Mouse (Mus musculus) kidney, adult 2 months (tissue): ENCODE results near the gene Gnl1.
"Not testable (repeated sequence)": the region's sequence is repeated elsewhere in the genome, so short reads cannot be mapped to it uniquely, and the experiment has no call there.

Experiments
- CTCF ChIP-seq: fragments of 200-500 bp; conservative IDR thresholded peaks from 2 replicates; pipeline ENCODE4 v1.5.1; 2011; ENCODE audit warnings: low read depth, mild to moderate bottlenecking, control low read depth, low read length, moderate library complexity, mixed read lengths; ENCODE audit not compliant: insufficient read depth, insufficient read length
- POLR2A ChIP-seq: fragments of 200-500 bp; IDR thresholded peaks from one replicate; pipeline ENCODE4 v1.6.1; 2011; ENCODE audit warnings: low read depth, low read length, control low read depth

DNA sequence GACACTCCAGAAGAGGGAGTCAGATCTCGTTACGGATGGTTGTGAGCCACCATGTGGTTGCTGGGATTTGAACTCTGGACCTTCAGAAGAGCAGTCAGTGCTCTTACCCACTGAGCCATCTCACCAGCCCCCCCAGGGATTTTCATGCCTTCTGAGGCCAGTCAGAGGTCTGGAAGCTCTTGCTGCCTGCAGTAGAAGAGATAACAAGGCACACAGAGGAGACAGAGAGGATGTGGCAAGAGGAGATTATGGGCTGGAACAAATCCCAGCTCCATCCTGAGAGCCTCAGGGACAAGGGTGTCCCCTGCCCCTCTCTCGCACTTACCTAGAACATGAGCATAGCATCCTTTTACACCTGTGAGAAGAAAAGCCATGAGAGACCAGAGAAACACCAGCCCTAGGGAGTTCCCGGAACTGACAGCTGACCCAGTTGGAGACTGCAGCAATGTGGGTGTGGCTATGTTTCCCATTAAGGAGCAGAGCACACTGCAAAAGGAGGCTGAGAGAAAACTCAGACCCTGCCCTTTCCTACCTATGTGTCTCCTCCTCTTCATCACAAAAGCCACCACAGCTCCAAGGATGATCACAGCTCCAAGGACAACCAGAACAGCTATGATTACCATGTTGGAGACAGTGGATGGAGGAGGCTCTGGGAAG, 50.5 kb downstream of the Gnl1 start:
- not testable (repeated sequence) for TF ChIP-seq POLR2A, CTCF
